Mouse (Mus musculus) adrenal gland (tissue): Measurements from ENCODE around the gene Kat14.

Experiments
- intact Hi-C: fragments of 180-260 bp; cut with DNase I; formaldehyde crosslinking; loops from one replicate; pipeline ENCODE4 v1.15.1; 2025

Gene Kat14

GRCm38 (mm10) chr2:144381293-144381692, 12.5 kb downstream of the Kat14 start:
- intact Hi-C loops = no loop called here

- intact Hi-C loops = no loop called here
These were observed 13.0 kb downstream of the Kat14 start for GRCm38 (mm10) chr2:144381741-144382140.

- intact Hi-C loops = no loop called here
These were observed 13.9 kb downstream of the Kat14 start for GRCm38 (mm10) chr2:144382624-144383138.

DNA sequence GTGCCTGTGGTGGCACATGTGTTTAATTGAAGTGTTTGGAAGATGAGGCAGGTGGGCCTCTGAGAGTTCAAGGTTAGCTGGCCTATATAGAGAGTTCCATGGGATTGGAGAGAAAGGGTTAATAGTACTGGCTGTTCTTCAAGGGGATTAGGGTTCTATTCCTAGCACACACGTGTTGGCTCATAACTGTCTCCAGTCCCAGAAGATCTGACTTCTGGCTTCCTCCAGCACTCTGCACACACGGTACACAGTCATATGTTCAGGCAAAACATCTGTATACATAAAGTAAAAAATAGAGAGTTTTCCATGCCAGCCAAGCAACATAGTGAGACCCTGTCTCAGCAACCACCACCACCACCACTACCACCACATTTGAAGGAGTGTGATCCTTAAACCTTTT, 17.5 kb downstream of the Kat14 start:
- intact Hi-C loops = no loop called here

GRCm38 (mm10) chr2:144388416-144388815, 19.6 kb downstream of the Kat14 start:
- intact Hi-C loops = no loop called here

- intact Hi-C loops = no loop called here
These were observed 30.7 kb downstream of the Kat14 start for GRCm38 (mm10) chr2:144399531-144399930.

DNA sequence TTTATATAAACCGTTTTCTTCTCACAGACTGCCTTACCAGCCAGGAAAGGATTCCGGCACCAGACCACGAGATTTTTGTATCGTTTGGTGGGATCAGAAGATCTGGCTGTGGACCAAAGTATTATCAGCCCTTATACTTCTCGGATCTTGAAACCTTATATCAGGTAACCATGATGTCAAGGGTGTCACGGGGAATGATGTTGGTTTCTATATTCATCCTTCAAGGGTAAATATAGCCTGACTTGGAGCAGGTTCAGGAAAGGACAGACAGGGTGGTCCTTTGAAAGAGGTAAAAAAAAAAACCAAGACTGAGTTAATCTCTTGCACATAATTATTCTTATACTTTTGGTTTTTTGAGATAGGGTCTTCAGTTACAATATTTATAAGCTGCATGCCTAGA, 31.9 kb downstream of the Kat14 start:
- intact Hi-C loops = no loop called here

DNA sequence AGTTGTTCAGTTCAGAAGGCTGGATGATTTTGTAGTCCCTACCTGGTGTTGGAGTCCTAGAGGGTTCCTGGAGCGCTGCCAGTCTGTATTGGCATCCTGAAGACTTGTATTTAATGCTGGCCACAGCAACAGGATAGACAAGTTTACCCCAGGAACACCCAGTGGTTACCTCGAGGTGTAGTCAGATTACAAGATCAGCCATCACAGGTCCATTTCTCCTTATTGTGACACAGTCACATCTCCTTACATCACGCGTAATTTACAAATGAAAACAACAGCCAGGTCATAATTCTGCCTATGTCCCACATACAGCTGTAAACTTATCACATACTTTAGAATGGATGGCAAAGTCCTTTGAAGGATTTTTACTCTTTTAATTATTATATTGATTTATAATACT, 40.3 kb downstream of the Kat14 start:
- intact Hi-C loops = no loop called here

DNA sequence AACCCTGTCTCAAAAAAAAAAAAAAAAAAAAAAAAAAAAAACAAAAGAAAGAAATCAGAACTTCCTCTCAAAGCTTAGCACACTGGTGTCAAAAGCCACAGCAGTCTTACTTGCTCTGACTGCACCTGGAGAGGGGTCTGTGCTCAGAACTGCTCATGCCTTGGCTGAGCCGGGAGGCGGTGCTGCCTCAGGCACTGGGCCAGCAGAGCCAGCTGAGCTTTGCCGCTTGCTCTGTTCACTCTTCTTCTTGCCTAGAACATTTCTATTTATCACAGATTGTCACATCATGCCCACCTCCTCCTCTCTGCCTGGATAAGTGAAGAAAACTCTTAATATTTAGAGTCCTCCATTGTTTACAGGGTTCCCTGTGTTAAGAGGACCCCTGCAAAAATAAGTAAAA, 41.8 kb downstream of the Kat14 start:
- intact Hi-C loops = no loop called here

GRCm38 (mm10) chr2:144414646-144415045, 45.9 kb downstream of the Kat14 start:
- intact Hi-C loops = no loop called here

DNA sequence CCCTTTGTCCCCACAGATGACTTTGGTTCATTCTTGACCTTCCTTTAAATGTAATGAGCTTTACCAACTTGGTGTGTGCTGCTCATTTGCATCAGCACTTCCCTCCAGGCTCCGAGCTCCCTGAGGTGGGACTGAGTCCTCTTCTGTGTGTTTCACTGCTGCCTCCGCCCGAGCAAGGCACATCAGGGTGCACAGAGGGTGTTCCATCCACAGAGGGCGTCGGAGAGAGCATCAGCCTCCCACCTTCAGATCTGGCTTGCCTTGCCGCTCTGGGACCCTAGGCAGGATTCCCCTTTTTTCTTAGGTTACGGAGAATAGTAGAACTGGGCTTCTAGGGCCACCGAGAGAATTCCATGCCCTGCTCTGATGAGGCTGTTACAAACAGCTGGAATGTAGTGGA, 48.1 kb downstream of the Kat14 start:
- intact Hi-C loops = no loop called here

DNA sequence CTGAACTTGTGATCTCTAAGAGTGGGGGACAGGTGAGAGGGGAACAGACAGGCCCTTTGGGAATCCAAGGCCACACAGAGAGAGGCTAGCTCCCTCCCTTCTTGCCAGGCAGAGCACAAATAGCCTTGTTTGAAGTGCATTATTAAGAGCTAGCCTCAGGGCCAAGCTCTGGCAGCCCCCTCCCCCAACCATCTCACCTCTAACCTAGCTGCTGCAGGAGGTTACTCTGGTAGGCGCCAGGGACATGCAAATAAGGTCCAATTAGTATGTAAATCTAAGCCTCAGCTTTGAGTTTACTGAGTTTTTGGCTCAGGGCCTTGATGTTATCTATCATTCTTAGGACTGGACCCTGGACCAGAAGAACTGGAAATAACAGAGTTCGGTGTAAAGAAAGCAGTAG, 49.3 kb downstream of the Kat14 start:
- intact Hi-C loops = no loop called here

DNA sequence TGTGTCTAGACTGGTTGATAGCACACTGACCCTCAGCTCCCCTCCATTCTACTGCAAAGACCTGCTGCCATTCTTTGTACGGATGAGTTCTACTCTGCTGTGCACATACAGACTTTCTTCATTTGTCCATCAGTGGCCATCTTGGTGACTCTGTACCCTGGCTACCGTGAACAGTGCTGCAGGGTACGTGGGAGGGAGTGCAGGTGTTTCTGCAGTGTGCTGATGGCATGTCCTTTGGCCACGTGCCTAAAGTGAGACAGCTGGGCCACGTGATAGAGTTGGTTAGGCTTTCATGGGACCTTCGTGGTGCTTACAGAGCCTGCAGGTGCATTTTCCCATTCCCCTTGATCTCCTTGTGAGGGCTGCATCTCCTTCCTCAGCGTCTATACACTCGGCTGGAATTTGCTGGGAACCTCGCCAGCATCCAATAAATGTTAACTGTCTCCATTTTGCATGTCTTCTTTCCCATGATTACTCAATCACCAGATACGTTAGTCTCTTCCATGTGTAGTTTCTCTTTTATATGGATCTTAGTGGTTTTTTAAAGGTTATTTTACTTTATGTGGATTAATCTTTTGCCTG, 53.4 kb downstream of the Kat14 start:
- intact Hi-C loops = no loop called here

GRCm38 (mm10) chr2:144425761-144426160, 57.0 kb downstream of the Kat14 start:
- intact Hi-C loops = no loop called here

DNA sequence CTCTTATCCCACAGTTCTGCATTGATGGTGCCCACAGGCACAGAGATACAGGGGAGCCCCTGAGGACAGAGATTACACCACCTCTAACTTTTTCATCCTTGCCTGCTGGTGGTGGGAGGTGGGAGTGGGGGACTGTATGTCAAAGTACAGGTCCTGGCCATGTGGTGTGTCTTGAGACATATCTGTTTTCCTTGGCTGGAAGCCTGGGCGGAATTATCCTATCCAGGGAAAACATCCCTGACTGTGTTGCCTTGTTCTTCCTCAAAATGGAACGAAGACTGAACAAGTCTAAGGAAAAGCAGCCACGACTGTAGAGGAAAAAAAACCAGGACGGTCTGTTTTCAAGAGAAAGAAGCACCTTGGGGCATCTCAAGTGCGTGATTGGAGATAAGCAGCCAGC, 59.1 kb downstream of the Kat14 start:
- intact Hi-C loops = no loop called here

DNA sequence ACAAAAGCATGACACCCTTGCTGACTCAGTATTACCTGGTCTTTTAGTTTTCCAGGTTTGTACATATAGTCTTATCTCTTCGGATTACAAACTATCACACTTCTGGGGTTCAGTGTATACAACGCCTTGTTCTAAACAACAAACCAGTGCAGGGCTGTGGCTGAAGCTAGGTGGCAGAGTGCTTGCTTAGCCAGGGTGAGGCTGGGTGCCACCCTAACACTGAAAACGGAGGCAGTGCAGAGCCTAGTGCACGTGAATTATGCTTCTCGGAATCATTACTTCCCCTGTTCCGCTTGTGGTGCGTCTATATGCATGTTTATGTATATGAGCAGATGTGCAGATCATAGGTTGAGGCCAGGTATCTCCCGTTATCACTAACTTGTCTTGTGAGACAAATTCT, 59.9 kb downstream of the Kat14 start:
- intact Hi-C loops = no loop called here

DNA sequence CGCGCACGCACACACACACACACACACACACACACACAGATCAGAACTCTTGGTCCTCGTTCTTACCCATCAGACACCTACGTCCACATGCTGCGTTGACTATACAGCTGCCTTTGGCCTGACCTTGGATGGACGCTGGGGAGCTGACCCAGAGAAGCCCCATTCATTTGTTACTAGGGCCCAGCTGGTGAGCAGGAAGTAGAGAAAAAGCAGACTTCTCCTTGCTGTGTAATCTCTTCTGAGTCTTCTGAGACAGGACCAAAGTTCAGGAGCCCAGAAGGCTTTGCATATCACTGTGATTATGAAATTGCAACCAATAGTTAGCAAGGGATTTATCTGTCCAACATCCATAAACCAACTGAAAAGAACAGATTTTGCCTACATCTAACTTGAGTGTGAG, 60.4 kb downstream of the Kat14 start:
- intact Hi-C loops = no loop called here

- intact Hi-C loops = no loop called here
These were observed 62.6 kb downstream of the Kat14 start for GRCm38 (mm10) chr2:144431286-144431825.

- intact Hi-C loops = no loop called here
These were observed 66.9 kb downstream of the Kat14 start for GRCm38 (mm10) chr2:144435679-144436078.

- intact Hi-C loops = no loop called here
These were observed 69.6 kb downstream of the Kat14 start for GRCm38 (mm10) chr2:144438424-144438823.

DNA sequence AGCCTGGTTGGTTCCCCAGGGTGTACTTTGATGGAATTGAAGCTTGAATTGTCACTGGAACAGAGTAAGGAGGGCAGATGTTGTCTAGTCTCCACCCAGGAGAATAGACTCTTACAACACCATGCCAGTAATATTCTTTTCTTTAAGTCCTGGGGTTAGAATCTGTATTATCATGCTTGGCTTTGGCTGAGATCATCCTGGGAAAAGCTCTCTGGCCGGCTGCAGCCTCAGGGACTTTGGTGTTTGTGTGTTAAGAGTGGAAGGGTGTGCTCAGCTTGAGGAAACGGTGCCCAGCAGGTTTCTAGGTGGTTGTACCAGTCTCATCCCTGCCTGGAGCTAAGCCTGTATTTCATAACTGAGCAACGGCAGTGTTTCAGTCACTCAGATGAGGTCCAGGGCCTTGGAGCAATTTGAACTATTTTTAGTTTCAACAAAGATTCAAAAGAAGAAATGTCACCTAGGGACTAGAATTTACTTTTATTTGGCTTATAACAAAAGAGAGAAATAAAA, 70.5 kb downstream of the Kat14 start:
- intact Hi-C loops = no loop called here

- intact Hi-C loops = no loop called here
These were observed 72.7 kb downstream of the Kat14 start for GRCm38 (mm10) chr2:144441386-144441915.
